Mouse (Mus musculus): ENCODE measurements around the gene Tomm34. TPM values are rescaled to one million over a fixed set of nuclear protein-coding genes. Genes with fewer than 3 reads are reported as not detected.
A peak's percentile ranks its signal among the peaks of the same experiment; 100 is the strongest.

The Tomm34 gene
- total RNA-seq (2021), result 10 to 100 TPM; 40.8 to 43.6 TPM
- long read RNA-seq, experiment 1, transcript Tomm34-202 (7 exons, 1,923 nt), result major isoform, 40 of 63 reads
- long read RNA-seq, experiment 1, transcript Tomm34-201 (7 exons, 2,302 nt), result minor isoform, 20 of 63 reads
- long read RNA-seq, experiment 1, partial matches to known transcripts, result 0 of 63 reads
- long read RNA-seq, experiment 1, other reads (novel, unspliced or antisense), result 3 of 63 reads
- long read RNA-seq, experiment 2, transcript Tomm34-201 (7 exons, 2,302 nt), result minor isoform, 17 of 63 reads
- long read RNA-seq, experiment 2, transcript Tomm34-202 (7 exons, 1,923 nt), result major isoform, 40 of 63 reads
- long read RNA-seq, experiment 2, partial matches to known transcripts, result 5 of 63 reads
- long read RNA-seq, experiment 2, other reads (novel, unspliced or antisense), result 1 of 63 reads

DNA sequence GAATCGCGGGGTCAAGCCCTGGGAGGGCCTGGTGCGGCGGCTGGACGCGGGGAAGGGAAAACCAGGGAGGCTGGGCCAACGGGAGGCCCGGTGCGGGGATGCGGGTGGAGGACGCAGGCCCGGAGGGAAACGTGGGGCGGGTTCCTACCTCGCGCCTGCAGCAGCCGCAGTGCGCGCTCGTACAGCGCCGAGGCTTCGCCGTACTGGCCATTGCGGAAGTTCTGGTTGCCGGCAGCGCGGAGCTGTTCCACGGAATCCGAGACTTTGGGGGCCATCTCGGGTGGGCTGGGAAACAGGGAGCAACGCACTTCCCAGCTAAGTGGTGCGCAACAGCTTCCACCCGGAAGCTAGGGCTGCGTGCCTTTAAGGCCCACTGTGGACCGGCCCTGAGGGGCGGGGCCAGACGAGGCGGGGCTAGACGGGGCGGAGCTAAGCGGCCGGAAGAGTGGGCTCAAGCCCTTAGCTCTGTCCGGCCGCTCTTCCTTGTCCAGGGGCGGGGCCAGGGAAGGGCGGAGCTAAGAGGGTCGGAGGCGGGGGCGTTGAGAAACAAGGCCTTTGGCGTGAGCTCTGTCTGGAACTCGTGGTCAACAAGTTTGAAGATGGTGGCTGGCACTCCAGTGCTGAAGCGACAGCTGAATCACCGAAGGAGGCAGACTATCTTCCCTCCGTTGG lies at the start of gene Tomm34:
TSS of gene Tomm34 (minus strand) at position 405 of the 672 bp plus-strand sequence.
- peak; percentile 84 to 86 for DNase-seq (ENCODE audit: low spot score in 2 of 2)
- intact Hi-C loops (cut with DNase I), result loop anchor here (5.0 kb wide), 1 partner anchor 74 kb away; no protein-coding TSS in a partner anchor

DNA sequence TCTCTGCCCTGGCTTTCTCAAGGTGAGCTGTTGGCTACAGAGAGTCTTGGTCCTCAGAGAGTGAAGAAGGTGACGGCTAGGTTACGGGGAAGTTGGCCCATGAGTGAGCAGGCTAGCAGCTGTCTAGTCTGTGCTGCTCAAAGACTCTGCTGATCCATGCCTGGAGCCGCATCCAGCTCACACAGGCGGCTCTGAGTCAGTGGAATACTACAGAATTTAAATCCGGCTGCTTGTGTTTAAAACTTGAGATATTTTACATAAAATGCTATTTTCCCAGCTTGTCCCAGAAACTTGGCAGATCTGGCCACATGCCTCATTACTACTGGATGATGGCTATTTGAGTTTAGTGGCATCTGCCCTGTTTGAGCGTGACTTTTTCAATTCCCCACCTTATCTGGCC lies 48.5 kb upstream of the Tomm34 start:
- DNase-seq (ENCODE audit: low spot score in 2 of 2), result no peak
- intact Hi-C loops (cut with DNase I), result no loop called here

DNA sequence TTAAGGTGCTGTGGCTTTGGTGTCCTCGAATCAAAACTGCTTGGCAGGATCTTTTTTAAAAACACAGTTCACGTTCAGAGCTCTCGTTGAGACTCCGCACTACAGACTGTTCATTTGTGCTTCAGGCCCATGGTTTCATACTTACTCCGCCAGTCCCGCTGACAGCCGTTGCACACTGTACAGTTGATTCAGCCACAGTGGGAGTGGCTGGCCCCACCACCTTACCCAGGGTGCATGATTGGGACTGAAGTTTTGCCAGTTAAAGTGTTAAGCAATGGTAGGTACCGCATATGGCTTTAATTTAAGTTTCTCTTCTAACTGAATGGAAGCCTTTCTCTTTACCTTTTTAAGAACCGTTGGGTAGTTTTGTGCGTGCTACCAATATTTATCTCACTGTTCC lies 44.6 kb upstream of the Tomm34 start:
- intact Hi-C loops (cut with DNase I), result no loop called here
- DNase-seq (ENCODE audit: low spot score in 2 of 2), result no peak

DNA sequence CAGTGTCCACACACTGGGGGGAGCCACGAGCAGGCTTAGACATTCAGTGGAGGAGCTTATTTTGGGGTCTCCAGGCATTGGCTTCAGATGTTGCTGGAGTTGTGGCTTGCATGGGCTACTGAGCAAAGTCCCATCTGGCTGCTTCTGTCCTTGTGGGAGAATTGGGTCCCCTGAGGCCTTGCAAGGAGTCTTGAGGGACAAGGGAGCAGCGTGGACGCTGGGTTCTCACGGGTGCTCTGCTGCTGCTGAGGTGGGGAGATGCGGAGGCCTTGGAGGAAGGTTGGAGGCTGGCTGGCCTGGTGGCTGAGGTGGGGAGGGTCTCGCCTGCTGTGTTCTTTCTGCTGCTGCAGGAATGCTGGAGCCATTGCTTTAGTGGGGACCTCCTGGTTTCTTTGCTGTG lies 43.1 kb upstream of the Tomm34 start:
- DNase-seq (ENCODE audit: low spot score in 2 of 2), result no peak
- intact Hi-C loops (cut with DNase I), result no loop called here

DNA sequence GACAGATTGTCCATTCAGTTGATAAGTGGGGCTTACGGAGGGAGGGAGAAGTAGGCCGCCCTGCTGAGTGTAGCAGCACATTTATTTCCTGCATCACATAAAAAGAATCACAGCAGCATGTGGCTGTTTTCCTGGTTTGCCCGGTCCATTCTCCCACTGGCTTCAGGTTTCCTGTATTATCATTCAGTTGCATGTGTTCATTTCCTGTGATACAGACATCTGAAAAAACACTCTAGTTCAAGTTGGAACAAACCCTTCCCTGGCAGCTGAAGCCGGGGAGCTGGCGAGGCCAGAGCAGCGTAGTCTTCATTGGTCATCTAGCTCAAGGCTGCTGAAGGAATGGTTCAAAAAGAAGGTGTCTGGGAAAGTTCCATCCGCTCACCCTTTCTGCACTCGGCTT lies 40.6 kb upstream of the Tomm34 start:
- no peak for DNase-seq (ENCODE audit: low spot score in 2 of 2)
- intact Hi-C loops (cut with DNase I), result no loop called here

DNA sequence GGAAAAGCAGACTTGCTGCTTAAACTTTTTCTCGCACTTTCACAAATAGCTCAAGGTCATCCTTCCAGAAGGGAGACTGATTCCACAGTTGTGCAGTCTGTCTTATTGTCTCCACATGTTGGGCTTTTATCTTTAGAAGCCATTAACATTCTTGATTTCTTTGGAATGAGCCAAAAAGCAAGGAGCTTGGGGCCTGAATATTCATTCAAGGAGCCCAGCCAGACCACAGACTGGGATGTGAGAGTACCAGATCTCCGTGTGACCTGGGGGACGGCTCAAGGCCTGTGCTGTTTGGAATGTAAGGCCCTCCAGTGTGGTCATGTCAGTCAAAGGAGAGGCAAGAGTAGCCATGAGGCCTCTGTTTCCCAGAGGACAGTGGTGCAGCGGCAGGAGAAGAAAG lies 37.5 kb upstream of the Tomm34 start:
- DNase-seq (ENCODE audit: low spot score in 2 of 2), result no peak
- intact Hi-C loops (cut with DNase I), result no loop called here

DNA sequence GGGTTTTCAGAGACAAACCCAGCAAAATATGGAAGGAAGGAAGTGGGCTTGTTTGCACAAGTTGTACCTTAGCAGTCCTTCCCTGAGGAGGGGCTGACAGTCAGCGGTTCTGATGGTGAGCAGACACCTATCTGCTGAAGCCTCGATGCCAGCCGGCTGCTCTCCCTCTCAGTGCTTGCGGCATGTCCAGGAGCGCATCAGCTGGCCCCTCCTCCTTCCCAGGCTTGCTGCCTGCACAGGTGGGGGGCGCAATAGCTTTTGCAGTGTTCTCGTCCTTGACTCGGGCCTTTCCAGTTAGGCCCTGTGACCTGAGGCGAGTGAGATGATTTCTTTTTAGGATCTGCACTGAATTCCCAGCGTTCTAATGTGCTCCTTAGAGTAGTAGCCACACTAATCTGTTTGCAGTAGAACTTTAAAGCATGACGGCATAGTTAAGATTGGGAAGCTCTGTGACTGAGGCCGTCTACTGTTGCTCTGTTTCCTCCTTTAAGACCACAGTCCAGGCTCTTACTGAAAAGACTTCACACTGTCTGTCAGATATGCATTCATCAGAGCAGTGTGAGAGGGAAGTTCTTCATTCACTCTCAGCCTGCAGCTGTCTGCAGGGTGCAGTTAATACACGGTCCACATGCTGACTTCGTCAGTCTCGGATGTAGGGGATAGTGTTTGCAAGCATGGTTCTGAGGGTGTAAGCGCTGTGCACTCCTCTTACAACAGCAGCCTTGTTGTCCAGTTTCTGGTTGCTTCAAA lies 36.3 kb upstream of the Tomm34 start:
- DNase-seq (ENCODE audit: low spot score in 2 of 2), result no peak
- intact Hi-C loops (cut with DNase I), result no loop called here

DNA sequence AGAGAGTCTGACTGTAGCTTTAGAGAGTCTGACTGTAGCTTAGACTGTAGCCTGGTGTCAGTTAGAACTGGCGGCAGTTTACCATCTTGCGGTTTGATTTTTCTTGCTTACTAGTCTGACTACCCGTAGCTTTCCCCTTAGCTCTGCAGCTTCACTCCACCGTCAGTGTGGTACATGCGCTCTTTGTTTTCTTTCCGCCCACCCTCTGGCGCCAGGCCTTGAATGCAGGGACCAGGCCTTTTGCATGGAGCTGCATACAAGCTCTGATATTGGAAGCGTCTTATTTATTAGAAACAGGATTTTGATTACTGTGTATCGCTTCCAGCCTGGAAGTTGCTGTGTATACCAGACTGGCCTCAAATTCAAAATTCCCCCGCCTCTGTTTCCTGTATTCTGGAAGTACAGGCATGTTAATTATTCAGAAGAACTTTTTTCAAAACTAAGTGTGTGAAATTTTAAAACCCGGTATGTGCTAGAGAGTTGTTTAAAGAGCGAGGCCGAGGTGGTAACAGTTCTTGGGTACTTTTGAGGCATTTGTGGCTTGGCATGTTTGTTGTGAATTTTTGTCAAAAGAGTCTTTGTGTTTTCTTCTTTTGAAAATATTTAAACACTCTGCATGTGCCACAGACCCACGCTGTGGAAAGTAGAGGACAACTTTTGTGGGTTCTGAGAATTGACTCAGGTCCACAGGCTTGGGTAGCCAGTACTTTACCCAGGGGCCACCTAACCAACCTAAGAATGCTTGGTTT lies 35.5 kb upstream of the Tomm34 start:
- intact Hi-C loops (cut with DNase I), result no loop called here
- DNase-seq (ENCODE audit: low spot score in 2 of 2), result no peak

DNA sequence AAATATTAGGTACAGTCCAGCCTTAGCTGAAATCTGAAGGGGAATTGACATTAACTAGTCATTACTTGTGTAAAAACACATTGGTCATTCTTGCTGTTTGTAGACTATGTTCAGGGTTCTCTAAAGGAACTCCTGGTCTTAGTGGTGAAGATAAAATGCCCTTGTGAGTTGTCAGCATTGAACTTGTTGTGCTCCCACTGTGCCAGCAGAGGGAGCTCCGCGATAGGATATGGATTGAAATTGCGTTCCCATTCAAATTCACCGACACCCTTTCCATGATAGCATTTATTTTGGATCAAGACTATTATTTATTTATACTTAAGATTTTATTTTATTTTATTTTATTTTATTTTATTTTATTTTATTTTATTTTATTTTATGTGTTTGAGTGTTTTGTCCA lies 32.5 kb upstream of the Tomm34 start:
- DNase-seq (ENCODE audit: low spot score in 2 of 2), result peak; percentile 77 to 82
- intact Hi-C loops (cut with DNase I), result loop anchor here (5.0 kb wide), 2 partner anchors 284 to 304 kb away; partner anchors contain the start of genes Matn4 and Slpi

DNA sequence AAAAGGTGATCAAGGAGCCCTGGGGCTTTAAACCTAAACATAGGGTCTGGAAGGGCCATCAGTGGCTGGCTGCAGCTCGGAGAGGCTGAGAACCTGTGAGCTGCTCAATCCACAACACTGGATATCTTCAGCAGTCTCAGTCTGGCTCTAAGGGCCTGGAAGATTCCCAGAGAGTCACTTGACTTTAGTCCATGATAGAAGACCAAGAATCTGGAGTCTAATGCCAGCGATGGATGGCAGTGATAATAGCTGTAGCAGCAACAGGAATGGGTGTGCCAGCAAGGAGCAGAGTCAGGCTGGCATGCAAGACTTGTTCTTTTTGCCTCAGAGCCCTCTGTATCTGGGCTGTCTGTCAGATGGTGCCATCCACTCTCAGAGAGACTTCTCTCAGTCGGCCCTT lies 31.4 kb upstream of the Tomm34 start:
- no peak for DNase-seq (ENCODE audit: low spot score in 2 of 2)
- intact Hi-C loops (cut with DNase I), result loop anchor here (5.0 kb wide), 2 partner anchors 285 to 305 kb away; partner anchors contain the start of genes Matn4 and Slpi

DNA sequence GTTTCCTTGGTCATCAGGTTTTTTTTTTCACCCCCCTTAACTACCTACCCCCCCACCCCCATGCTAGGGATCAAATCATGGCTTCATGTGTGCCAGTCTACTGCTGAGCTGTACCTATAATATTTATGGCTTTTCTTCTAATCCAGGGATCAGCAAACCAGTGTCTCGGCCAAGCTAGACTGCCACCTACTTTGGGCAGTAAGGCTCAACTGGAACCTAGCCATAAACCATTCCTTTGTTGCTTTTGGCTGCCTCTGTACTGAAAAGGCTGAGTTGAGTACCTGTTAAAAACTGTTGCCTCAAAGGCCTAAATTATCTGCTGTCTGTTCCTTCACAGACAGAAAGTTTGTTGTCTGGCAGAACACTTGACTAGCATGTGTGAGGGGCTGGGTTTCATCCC lies 31.0 kb upstream of the Tomm34 start:
- no peak for DNase-seq (ENCODE audit: low spot score in 2 of 2)
- intact Hi-C loops (cut with DNase I), result loop anchor here (5.0 kb wide), 2 partner anchors 285 to 305 kb away; partner anchors contain the start of genes Matn4 and Slpi

DNA sequence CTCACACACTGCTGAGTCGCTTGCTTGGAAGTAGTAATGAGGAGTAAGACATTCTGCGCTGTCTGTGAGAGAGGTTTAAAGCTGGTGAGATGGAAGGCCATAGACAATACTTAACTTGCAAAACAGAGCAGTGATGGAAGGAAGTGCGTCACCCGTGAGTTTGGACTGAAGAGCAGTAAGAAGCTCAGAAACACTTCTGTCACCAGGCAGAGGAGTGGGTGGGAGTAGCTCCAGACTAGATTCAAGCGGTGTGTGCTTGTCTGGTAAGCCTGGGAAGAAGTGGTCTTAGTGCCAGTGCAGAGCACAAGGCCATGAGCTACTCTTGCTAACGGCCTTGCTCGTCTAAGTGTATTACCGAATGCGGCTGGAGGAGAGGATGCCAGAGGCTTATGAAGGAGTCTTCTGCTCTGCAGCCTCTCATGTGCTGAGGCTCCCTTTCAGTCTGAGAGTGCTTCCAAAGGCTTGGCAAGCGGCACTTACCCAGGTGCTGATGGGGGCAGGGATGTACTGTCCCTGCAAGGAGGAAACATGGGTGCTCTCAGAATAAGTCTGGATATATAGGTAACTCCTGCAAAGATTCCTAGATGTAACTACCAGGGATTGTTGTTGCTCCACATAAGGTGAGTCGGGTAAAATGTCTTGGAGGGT lies 27.8 kb upstream of the Tomm34 start:
- intact Hi-C loops (cut with DNase I), result no loop called here
- peak; percentile 35 to 61 for DNase-seq (ENCODE audit: low spot score in 2 of 2)

DNA sequence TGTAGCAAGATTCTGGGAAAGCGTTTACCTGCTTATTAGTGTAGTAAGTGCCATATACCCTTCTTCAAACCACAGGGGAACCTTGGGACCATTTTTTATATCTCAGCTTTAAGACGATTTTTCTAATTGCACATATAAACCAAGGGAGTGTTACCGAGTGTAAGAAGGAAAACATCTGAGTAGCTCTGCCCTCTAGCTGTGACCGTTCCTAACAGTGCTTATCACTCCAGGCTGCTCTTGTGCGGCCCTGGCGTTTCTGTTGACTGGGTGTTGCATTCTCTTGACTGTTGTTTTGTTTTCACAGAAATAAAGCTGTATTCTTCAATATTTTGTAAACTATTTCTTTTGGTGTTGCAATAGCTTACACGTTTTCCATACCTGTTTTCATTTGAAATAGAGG lies 23.2 kb upstream of the Tomm34 start:
- intact Hi-C loops (cut with DNase I), result no loop called here
- no peak for DNase-seq (ENCODE audit: low spot score in 2 of 2)

DNA sequence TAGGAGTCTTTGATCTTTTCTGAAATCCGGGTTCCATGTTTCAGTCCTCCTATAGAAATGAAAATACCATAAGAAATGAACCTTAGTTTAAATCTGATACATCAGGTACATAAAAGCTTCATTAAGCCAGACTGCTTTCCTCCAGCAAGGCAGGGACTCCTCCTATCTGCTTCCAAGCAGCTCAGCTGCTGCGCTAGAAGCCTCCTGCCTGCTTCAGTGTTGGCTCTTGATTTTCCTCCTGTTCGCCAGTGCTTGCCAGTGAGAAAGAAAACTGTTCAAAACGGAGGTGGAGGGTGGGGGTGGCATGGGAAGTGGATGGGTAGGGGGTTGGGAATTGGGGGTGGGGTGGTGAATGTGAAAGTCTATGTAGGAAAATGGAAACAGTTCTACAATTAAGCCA lies 18.5 kb upstream of the Tomm34 start:
- intact Hi-C loops (cut with DNase I), result no loop called here
- DNase-seq (ENCODE audit: low spot score in 2 of 2), result no peak

DNA sequence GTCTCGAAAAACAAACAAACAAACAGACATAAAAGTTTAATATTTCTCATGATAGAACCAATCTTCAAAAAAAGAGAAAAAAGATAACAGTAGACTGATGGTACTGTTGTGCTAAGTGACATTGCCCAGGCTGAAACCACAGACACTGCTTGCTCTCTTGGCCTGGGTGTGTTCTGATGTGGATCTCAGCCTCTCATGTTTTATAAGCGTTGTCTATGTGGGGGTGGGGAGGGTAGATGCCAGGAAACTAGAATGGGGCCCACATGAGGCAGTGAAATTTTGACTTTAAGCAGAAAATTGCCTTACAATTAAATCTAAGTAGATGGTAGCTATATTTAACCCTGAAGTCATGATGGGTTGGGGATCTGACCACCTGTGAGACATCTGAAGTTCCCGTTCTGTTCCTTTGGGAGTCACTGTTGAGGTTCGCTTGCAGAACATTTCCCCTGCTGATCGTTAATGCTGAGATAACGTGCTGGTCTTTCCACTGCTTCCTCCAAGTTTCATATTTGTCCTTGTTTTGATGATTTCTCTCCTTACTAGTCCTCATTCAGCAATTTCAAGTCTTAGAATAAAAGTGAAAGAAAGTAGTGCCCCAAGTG lies 16.5 kb upstream of the Tomm34 start:
- intact Hi-C loops (cut with DNase I), result no loop called here
- no peak for DNase-seq (ENCODE audit: low spot score in 2 of 2)

DNA sequence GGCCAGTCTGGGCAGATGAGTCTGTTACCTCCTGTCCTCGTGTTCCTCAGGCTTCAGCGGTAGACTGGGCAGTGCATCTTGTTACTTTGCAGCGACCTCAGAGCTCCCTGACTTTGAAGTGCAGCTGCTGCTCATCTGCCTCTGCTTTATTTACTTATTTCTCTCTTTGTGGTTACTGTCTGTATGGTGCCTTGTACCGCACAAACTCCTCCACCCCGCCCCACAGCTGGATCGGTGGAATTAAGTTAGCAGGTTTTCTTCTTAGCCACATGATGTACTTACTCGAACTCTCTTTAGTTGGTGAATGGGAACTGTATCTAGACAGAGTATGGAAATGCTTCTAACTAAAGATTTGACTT lies 13.4 kb upstream of the Tomm34 start:
- no peak for DNase-seq (ENCODE audit: low spot score in 2 of 2)
- intact Hi-C loops (cut with DNase I), result no loop called here

DNA sequence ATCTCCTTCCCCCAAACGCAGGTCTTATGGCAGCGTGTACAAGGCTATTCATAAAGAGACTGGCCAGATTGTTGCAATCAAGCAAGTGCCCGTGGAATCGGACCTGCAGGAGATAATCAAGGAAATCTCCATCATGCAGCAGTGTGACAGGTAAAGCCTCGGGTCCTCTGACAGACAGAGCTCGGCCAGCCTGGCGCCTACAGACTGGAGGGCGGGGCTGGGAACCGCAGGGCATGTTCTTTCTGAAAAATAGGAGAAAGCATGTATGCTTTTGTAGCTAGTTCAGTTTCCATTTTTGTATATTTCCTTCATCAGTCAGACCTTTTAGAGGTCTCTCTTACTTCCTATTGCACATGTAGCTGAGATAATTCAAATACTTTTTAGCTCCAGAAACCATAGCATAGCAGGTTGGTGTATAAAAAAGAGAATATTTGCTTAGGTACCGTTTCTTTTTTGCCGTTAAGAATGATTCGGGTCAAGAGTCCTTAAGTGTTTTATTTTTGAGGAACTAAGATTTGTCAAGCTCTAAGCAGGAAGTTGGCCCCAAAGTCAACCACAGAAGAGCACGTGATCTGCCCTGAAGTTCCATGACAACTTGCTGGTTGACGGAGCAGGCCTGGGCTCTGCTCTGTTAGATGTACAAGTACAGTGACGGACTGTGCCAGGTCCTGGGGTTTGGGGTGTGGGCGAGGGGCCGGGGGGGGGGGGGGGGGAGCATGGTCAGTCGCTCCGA lies 12.8 kb upstream of the Tomm34 start:
- DNase-seq (ENCODE audit: low spot score in 2 of 2), result no peak
- intact Hi-C loops (cut with DNase I), result no loop called here

DNA sequence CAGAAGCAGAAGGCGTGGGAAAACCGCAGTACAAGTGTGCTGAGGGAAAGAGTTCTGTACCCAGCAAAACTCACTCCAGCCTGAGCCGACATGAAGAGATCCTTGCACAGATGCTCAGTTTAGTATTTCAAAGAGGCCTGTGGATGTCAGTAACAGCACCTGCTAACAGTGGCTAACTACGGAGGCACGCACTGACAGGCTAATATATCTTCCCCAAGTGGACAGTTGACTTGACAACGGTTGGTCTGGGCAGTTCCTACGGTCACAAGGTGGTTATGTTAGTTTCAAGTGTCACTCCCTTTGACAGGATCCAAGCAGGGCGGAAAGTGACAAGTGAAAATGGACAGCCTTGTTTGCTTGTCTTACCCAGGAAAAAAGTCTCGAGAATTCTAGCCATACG lies 11.2 kb upstream of the Tomm34 start:
- intact Hi-C loops (cut with DNase I), result no loop called here

More for the DNA sequence above, 11.2 kb upstream of the Tomm34 start:
- DNase-seq (ENCODE audit: low spot score in 2 of 2), result no peak
